Mouse (Mus musculus) lung, adult 2 months (tissue): ENCODE measurements around the gene Ccr8. TPM values are rescaled to one million over a fixed set of nuclear protein-coding genes. Genes with fewer than 3 reads are reported as not detected.

ENCODE experiments used
- DNase-seq: peaks from one replicate; pipeline ENCODE4 v3.0.0; 2022
- H3K4me1 ChIP-seq: fragments of 200-500 bp; 2 replicates; pipeline ENCODE4 v1.6.1; 2011; ENCODE audit warnings: low read length; ENCODE audit not compliant: control insufficient read depth, insufficient read depth
- H3K4me3 ChIP-seq: fragments of 200-500 bp; replicated peaks from 2 replicates; pipeline ENCODE3; 2011; ENCODE audit warnings: low read depth, mild to moderate bottlenecking, control low read depth, low read length; ENCODE audit errors: extremely low read depth
- CTCF ChIP-seq: fragments of 200-500 bp; IDR thresholded peaks from 2 replicates; pipeline ENCODE4 v1.5.1; 2011; ENCODE audit warnings: mild to moderate bottlenecking, low read length, control low read depth; ENCODE audit not compliant: insufficient read depth
- POLR2A ChIP-seq: fragments of 200-500 bp; IDR thresholded peaks from 2 replicates; pipeline ENCODE4 v1.6.1; 2011; ENCODE audit warnings: low read depth, mild to moderate bottlenecking, control low read depth, low read length, borderline replicate concordance; ENCODE audit errors: extremely low read depth
- WGBS: fragments of 180-500 bp; shearing (Covaris S2); methylation state at CpG from one replicate; pipeline ENCODE4 v1.1.7; 2018; 5-methylcytosine and 5-hydroxymethylcytosine counted together
- polyA plus RNA-seq: library from polyadenylated mRNA; depleted of rRNA; stranded (reverse); fragments of >200 nt; gene quantifications from 2 replicates; pipeline ENCODE4 v1.2.3, GENCODE M21; 2012; rRNA removed

Gene Ccr8
- polyA plus RNA-seq, result 1.3 and 1.5 TPM in 2 replicates

DNA sequence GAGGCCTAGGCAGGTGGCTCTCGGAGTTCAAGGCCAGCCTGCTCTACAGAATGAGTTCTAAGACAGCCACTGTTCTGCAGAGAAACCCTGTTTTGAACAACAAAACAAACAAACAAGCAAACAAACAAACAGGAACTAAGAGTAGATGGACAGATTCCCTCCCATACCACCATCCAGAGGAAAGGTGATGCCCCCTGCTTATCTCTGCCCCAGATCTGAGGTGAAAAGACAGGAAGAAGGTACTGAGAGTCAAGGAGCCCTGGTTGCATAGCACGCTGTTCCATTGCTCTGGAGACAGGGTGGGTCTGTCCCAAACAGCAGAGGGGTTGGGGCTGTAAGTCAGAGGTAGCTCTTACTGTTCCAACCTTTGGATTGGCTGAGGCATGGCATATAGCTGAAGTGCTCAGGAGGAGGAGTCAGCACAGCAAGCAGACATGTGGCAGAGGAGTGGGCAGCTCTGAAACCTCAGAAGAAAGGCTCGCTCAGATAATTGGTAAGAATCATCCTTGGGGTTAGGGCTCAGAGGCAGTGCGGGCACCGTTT lies at the start of gene Ccr8:
TSS of gene Ccr8 (plus strand) at position 419 of the 543 bp plus-strand sequence.
- no peak for TF ChIP-seq CTCF
- H3K4me1 ChIP-seq, result no peaks in the 10 kb centered on the region
- H3K4me3 ChIP-seq, result no peak within 1 kb of the TSS
- no peak for DNase-seq
- WGBS, result 70% methylated on average over 5 of the region's 5 CpGs

DNA sequence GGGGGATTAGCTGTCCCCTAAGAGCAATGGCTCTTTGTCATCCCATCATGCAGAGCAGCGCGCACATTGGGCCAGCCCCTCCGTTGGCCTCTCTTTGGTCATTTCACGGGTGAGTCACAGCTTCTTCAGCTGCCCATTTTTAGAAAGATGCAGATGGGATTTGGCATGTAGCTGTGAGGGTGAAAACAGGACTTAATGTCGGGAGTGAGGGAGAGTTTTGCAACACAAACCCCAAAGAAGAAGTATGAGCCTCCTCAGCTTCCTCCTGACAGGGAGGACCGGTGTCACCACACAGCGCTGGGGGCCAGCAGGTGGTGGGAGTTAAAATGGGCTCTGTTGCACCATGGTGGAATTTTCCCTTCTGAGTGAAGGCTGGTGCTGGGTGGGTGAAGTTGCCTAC lies 48.8 kb upstream of the Ccr8 start:
- no peaks in the 10 kb centered on the region for H3K4me1 ChIP-seq
- no peak for TF ChIP-seq CTCF
- no peak for TF ChIP-seq POLR2A
- DNase-seq, result no peak
- WGBS, result 66% methylated on average over 7 of the region's 7 CpGs
- no peak overlapping the region for H3K4me3 ChIP-seq

DNA sequence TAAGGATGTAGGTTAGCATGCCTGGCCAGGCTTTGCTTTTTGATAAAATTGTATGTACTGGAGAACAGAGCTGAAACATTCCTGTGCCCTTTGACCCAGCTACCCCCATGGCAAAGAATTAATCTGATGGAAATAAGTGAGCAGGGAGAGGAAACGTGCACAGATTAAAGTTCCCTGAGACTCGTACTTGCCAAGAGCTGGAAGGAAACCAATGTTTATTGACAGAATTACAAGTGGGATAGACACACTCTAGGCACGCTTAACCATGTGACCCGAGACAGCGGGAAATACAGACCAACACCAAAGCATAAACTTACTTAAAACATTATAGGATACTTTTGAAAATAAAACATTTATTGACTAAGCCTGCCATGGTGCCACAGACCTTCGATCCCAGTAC lies 43.4 kb upstream of the Ccr8 start:
- Histone ChIP-seq H3K4me3 (no peak overlapping the region), H3K4me1 (no peaks in the 10 kb centered on the region)
- DNase-seq, result no peak
- TF ChIP-seq CTCF (no peak), POLR2A (no peak)
- 38% methylated on average over 6 of the region's 6 CpGs for WGBS

DNA sequence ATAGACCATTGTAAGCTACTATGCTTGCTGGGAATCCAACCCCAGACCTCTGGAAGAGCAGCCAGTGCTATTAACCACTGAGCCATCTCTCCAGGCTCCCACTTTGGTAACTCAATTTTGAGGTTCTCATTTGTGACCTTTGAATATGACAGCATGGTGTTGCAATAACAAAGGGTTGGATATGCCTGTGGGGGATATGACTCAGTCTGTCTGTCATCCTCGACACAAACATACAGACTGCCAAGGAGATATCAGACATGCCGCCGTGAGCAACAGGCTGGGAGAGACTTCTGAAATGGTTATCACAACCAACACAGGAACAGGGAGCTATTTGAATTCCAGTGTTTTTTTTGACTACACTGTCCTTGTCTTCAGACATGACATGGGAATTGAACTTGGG lies 42.5 kb upstream of the Ccr8 start:
- no peaks in the 10 kb centered on the region for H3K4me1 ChIP-seq
- no peak overlapping the region for H3K4me3 ChIP-seq
- DNase-seq, result no peak
- no peak for TF ChIP-seq POLR2A
- no peak for TF ChIP-seq CTCF
- WGBS, result 34% methylated on average over 3 of the region's 3 CpGs

DNA sequence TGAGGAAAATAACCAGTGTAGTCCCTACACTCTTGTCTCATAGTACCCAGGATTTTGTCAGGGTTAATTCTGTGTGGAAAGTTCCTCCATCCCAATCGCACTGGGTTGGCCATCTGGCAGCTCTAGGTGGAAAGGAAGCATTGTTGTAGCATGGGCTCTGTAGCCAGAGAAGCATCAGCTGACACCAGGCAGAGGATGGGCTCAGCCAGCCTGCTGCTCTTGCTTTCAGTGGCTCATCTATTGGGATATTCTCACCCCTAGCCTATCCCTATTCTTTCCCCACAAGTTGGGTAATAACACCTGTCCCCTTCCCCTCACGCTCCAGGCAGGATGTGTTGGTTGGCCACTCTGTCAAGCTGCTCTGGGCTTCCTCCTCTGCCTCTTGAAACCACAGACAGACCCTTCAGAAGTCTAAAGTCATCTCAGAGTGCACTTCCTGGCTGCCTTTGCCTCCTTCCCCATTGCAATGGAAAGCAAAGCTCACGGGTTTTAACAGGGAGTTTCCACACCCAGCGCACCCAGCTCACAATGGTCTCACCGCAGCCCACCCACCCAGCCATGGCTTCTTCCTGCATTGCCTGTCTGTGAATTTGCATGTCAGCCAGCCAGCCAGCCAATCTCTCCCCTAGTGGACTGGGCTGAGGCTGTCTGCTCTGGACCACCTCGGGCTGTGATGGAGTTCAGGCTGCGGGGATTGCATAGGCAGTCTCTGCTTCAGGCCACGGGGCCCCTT lies 37.2 kb upstream of the Ccr8 start:
- Histone ChIP-seq H3K4me1 (no peaks in the 10 kb centered on the region), H3K4me3 (no peak overlapping the region)
- TF ChIP-seq CTCF (no peak), POLR2A (no peak)
- 40% methylated on average over 8 of the region's 8 CpGs for WGBS
- DNase-seq, result no peak

DNA sequence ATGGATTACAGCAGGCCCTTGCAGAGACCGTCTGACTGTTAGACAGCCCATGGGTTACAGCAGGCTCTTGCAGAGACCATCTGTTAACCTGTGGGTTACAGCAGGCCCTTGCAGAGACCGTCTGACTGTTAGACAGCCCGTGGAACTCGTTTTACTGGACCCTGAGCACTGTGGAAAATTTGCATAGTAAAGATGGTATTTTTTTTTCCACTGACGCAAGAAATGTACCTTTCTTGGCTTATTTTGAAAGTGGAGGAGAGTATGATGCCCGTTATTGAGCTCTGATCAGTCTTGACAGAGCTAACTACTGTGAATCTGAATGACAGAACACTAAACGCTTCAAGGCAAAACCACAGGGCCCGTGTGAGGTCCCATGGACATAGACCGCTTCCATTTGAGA lies 35.7 kb upstream of the Ccr8 start:
- 71% methylated on average over 9 of the region's 9 CpGs for WGBS

DNA sequence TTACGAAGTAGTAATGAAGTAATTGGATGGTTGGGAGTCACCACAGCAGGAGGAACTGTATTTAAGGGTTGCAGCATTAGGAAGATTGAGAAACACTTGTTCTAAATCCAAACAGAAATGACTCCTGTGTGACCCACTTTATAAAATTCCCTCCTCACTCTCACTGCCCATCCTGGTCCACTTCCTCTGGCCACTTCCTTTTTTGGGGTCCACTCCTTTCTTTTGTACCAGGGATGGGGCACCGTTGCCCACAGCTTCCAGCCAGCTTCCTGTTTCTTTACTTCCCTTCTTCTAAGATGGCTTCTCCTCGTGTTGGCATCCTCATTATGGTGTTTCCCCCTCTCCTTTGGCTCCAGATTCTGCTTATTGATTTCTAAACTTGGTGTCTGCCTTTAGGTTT lies 33.2 kb upstream of the Ccr8 start:
- no peaks in the 10 kb centered on the region for H3K4me1 ChIP-seq
- DNase-seq, result no peak
- TF ChIP-seq CTCF (no peak), POLR2A (no peak)
- H3K4me3 ChIP-seq, result no peak overlapping the region
- WGBS, result 42% methylated on average over 3 of the region's 3 CpGs

More for the DNA sequence above, 35.7 kb upstream of the Ccr8 start:
- TF ChIP-seq CTCF (no peak), POLR2A (no peak)
- no peaks in the 10 kb centered on the region for H3K4me1 ChIP-seq
- no peak overlapping the region for H3K4me3 ChIP-seq
- DNase-seq, result no peak

DNA sequence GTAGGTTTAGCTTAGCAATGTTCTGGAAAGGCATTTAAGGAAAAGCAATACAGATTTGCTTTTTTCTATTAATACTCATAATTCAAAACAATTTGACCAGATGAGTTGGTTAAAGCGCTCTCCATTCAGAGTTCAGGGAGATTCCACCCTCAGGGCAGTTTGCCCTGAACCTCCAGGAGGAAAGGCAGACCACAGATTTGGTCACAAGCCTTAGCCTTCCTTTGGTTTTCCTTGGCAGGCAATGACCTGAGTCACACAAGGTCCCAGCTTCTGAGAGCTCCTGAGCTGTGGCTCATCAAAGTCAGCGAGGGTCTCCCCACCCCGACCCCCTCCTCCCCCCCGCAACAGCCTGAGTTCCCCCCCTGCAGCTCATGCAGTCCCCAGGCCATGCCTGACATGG lies 27.6 kb upstream of the Ccr8 start:
- no peak for DNase-seq
- Histone ChIP-seq H3K4me1 (no peaks in the 10 kb centered on the region), H3K4me3 (no peak overlapping the region)
- WGBS, result 51% methylated on average over 4 of the region's 4 CpGs
- no peak for TF ChIP-seq CTCF
- no peak for TF ChIP-seq POLR2A

DNA sequence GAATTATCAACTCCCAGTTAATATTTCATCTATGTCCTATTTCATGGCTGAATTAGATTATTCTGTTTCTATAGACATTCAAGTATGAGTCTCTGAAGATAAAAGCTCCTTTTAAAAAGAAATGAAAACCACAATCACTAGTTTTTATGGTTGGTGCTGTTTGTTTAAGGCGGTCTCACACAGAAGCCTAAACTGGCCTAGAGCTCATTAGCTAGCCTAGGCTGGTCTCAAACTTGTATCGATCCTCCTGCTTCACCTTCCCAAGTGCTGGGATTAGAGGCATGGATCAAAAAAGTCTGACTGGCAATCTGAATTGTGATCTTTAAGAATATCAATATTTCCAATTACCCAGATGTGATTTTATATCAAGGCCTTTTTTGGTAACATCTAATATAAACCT lies 24.3 kb upstream of the Ccr8 start:
- WGBS, result 79% methylated on average over 2 of the region's 2 CpGs
- DNase-seq, result no peak
- Histone ChIP-seq H3K4me3 (no peak overlapping the region), H3K4me1 (no peaks in the 10 kb centered on the region)
- no peak for TF ChIP-seq CTCF
- no peak for TF ChIP-seq POLR2A

DNA sequence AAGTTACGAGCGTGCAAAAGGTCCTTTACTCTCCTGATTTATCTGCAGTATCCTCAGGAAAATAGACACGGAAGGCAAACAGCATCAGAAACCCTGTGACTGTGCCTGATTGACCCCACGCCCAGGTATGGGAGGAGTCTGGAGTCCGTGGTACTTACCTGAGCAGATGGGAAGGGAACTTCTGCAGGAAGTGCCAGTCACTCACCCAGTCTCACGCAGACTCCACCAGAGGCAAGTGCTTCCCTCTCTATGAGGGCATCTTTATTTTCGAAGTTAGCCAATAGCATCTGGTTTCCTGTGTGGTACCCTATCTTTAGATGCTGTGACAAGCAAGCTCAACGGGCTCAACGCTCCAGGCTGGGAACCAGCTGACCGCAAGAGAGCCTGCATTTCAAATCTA lies 23.9 kb upstream of the Ccr8 start:
- WGBS, result 50% methylated on average over 10 of the region's 10 CpGs
- no peak overlapping the region for H3K4me3 ChIP-seq
- no peaks in the 10 kb centered on the region for H3K4me1 ChIP-seq
- no peak for DNase-seq
- TF ChIP-seq CTCF (no peak), POLR2A (no peak)
